Mouse (Mus musculus) heart, embryonic 15.5 days (tissue): Measurements from ENCODE around the gene Zfp108. TPM values are rescaled to one million over a fixed set of nuclear protein-coding genes. Genes with fewer than 3 reads are reported as not detected.
A peak's percentile ranks its signal among the peaks of the same experiment; 100 is the strongest.

Experiments
- ATAC-seq: fragments of 200-750 bp; cut with Nextera tagmentation; replicated peaks from 2 replicates; pipeline ENCODE4 v1.8.0; 2017; ENCODE audit warnings: low read depth, moderate TSS enrichment; ENCODE audit not compliant: insufficient number of reproducible peaks, insufficient read depth, low FRiP score
- H3K27ac ChIP-seq: fragments of 300-500 bp; sonication (generic); 2 replicates; pipeline ENCODE4 v1.5.1; 2015; ENCODE audit warnings: mild to moderate bottlenecking, inconsistent platforms
- H3K27me3 ChIP-seq: fragments of 300-500 bp; sonication (generic); 2 replicates; pipeline ENCODE4 v1.6.1; 2015; ENCODE audit warnings: inconsistent platforms
- H3K36me3 ChIP-seq: fragments of 300-500 bp; sonication (generic); 2 replicates; pipeline ENCODE4 v1.6.1; 2015; ENCODE audit warnings: mild to moderate bottlenecking, inconsistent platforms
- H3K4me1 ChIP-seq: fragments of 300-500 bp; sonication (generic); replicated peaks from 2 replicates; pipeline ENCODE4 v1.6.1; 2015; ENCODE audit warnings: inconsistent platforms
- H3K4me2 ChIP-seq: fragments of 300-500 bp; sonication (generic); 2 replicates; pipeline ENCODE4 v1.6.1; 2015; ENCODE audit warnings: inconsistent platforms, mild to moderate bottlenecking, moderate library complexity
- H3K4me3 ChIP-seq: fragments of 300-500 bp; sonication (generic); 2 replicates; pipeline ENCODE4 v1.5.1; 2015; ENCODE audit warnings: mild to moderate bottlenecking, inconsistent platforms
- H3K9ac ChIP-seq: fragments of 300-500 bp; sonication (generic); 2 replicates; pipeline ENCODE4 v1.6.1; 2015; ENCODE audit warnings: mild to moderate bottlenecking, inconsistent platforms
- H3K9me3 ChIP-seq: fragments of 300-500 bp; sonication (generic); replicated peaks from 2 replicates; pipeline ENCODE4 v1.6.1; 2016; ENCODE audit warnings: inconsistent platforms
- WGBS: fragments of 180-500 bp; shearing (Covaris S2); methylation state at CpG from one replicate; pipeline ENCODE4 v1.1.7; 2015; ENCODE audit warnings: mixed read lengths; 5-methylcytosine and 5-hydroxymethylcytosine counted together
- polyA plus RNA-seq: library from polyadenylated mRNA; unstranded; fragments of >200 nt; fragmentation: Nextera tagmentation; extraction: Ambion mirVana; gene quantifications from 2 replicates; pipeline ENCODE4 v1.2.1, GENCODE M21; 2015

Gene Zfp108
- polyA plus RNA-seq, 1 experiment from 2014 or later = 2.1 TPM

DNA sequence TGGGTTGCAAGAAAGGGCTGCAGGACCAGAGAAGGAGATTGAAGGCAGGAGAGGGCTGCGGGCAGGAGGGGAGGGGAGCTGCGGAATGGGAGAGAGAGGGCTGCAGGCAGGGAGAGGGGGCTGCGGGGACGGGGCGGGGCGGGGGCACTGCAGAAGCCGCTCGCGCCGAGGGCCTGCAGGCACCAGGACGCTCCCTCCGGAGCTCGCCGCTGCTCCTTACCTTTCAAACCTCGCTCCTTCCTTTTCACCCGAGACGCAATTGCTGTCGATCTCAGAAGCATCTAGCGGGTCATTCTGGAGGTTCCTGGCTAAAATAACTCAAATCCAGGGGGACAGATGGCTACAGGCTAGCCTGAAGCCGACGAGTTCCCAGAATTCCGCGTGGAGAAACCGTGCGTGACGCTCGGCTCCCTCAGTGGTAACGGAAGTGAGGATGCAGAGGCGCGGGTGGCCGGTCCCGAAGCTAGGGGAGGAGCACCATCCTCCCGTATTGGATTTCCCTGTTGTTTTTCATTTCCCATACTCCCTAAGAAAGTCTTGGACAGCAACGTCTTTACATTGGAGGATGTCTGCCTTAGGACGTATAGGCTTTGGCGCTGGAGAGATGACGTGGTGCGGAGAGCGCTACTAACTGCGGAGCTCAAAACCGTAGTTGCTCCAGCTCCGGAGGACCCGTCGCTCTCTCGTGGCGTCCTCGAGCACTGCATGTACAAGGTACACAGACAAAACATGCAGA lies 44.5 kb downstream of the Zfp108 start:
- Histone ChIP-seq H3K9ac (peak overlapping the region; percentile 79), H3K4me1 (peaks cover 18% of the 10 kb centered on the region), H3K4me2 (peak overlapping the region; percentile 91), H3K9me3 (no peaks in the 10 kb centered on the region), H3K27me3 (no peaks in the 10 kb centered on the region), H3K27ac (peak overlapping the region; percentile 79), H3K4me3 (peak overlapping the region; percentile 89), H3K36me3 (peaks cover 40% of the 10 kb centered on the region)
- under 1% methylated on average over 47 of the region's 47 CpGs for WGBS
- peak; percentile 81 for ATAC-seq

DNA sequence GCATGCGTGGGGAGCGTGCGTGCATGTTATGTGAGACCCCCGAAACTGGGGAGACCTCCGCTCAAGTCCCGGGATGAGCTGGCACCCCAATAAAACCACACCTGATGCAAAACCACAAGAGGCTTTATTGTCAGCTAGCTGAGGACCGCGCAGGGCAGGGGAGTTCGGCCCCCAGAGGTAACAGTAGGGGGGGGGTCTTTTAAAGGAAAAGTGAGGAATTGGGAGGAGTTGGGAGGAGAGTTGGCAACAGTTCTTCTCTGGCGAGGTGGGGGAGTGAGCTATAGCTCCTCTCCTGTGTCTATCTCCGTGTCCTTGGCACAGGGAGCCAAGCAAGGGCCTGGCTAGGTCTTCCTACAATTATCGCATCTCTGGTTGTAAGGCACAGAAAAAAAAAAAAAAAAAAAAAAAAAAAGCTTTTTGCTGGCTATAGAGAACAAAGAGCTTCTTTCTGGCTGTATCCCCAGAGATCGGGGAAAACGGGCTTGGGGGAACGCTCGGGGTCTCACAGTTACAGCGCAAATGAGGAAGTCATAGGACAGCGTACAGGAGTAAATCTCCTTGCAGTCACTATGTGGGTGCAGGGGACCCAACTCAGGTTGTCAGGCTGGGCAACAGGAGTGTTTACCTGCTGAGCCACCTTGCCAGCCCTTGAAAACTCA lies 45.4 kb downstream of the Zfp108 start:
- 2% methylated on average over 18 of the region's 18 CpGs for WGBS
- Histone ChIP-seq H3K27ac (peak overlapping the region; percentile 79), H3K4me2 (peak overlapping the region; percentile 91), H3K9ac (peak overlapping the region; percentile 56), H3K36me3 (peaks cover 32% of the 10 kb centered on the region), H3K4me3 (peak overlapping the region; percentile 89), H3K27me3 (no peaks in the 10 kb centered on the region), H3K4me1 (peaks cover 18% of the 10 kb centered on the region), H3K9me3 (no peaks in the 10 kb centered on the region)
- ATAC-seq = no peak

DNA sequence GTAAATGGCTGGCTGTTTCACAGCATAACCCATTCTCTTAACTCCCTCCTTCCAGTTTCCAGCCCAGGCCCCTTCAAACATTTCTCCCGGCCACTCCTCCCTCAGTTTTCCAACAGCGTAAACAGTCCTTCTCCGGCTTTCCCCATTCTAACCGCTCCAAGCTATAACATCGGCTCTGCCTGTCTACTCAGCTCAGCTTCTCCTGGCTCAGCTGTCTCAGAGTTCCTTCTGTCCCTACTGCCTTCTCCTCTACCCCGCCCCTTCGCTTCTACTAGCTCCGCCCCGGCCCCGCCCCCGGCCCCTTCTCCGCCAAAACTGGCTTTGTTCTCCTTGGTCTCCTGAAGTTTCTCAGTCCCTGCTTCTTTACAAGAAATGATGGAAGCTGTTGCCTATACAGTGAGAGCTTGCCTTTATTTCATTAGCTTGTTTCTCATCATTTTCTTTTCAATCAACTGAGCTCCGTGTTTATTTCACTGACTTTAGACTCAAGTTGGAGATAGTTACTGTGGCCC lies 46.2 kb downstream of the Zfp108 start, which contains the start of gene Zfp61:
Gene Zfp61 (minus strand): TSS at position 462 of the 512 bp plus-strand sequence.
- ATAC-seq = peak; percentile 66; the same call in 1 of the 2 replicates
- Histone ChIP-seq H3K27ac (peak within 1 kb of the TSS; percentile 46), H3K27me3 (no peaks in the 10 kb centered on the region), H3K36me3 (peaks cover 23% of the 10 kb centered on the region), H3K4me2 (peak within 1 kb of the TSS; percentile 91), H3K9ac (peak within 1 kb of the TSS; percentile 17), H3K9me3 (no peaks in the 10 kb centered on the region), H3K4me3 (peak within 1 kb of the TSS; percentile 89), H3K4me1 (peaks cover 18% of the 10 kb centered on the region)
- 2% methylated on average over 13 of the region's 13 CpGs for WGBS

Other genes with a start within 250 kb of the Zfp108 start
- not detected in 2 replicates for gene Vmn1r183, start 201.5 kb upstream of the Zfp108 start, polyA plus RNA-seq
- gene Zfp180, start 172.9 kb upstream of the Zfp108 start, polyA plus RNA-seq = 11.5 and 14.2 TPM in 2 replicates
- gene Zfp112, start 142.5 kb upstream of the Zfp108 start, polyA plus RNA-seq = 5.3 and 6.3 TPM in 2 replicates
- 7.8 and 8.9 TPM in 2 replicates for gene Zfp235, start 120.6 kb upstream of the Zfp108 start, polyA plus RNA-seq
- gene Zfp114, start 79.7 kb upstream of the Zfp108 start, polyA plus RNA-seq = 3.0 and 3.4 TPM in 2 replicates
- gene Zfp111, start 43.4 kb upstream of the Zfp108 start, polyA plus RNA-seq = 5.9 and 6.4 TPM in 2 replicates
- gene Zfp109, start 17.2 kb upstream of the Zfp108 start, polyA plus RNA-seq = 2.9 and 3.5 TPM in 2 replicates
- 5.4 and 6.5 TPM in 2 replicates for gene Zfp93, start 15.6 kb downstream of the Zfp108 start, polyA plus RNA-seq
- 14.3 and 19.4 TPM in 2 replicates for gene Zfp61, start 46.4 kb downstream of the Zfp108 start, polyA plus RNA-seq
- gene Zfp94, start 61.9 kb downstream of the Zfp108 start, polyA plus RNA-seq = 4.3 and 5.5 TPM in 2 replicates
- gene Tescl, start 79.1 kb downstream of the Zfp108 start, polyA plus RNA-seq = 0.28 TPM in 1 of 2 replicates, not detected in the other
- 0.09 TPM in 1 of 2 replicates, not detected in the other for gene Lypd5, start 94.4 kb downstream of the Zfp108 start, polyA plus RNA-seq
- gene Kcnn4, start 115.5 kb downstream of the Zfp108 start, polyA plus RNA-seq = 1.7 and 8.5 TPM in 2 replicates
- gene Smg9, start 144.8 kb downstream of the Zfp108 start, polyA plus RNA-seq = 17.1 and 23.8 TPM in 2 replicates
- not detected in 2 replicates for gene Irgc1, start 197.5 kb downstream of the Zfp108 start, polyA plus RNA-seq
- 8.2 and 9.9 TPM in 2 replicates for gene Plaur, start 207.7 kb downstream of the Zfp108 start, polyA plus RNA-seq
- gene Cadm4, start 227.2 kb downstream of the Zfp108 start, polyA plus RNA-seq = 1.3 and 2.0 TPM in 2 replicates